Mouse (Mus musculus) lung, adult 2 months (tissue): ENCODE data around the gene Il6st. TPM values are rescaled to one million over a fixed set of nuclear protein-coding genes. Genes with fewer than 3 reads are reported as not detected.
"Not testable (repeated sequence)": the region's sequence is repeated elsewhere in the genome, so short reads cannot be mapped to it uniquely, and the experiment has no call there.

ENCODE experiments used
- DNase-seq: peaks from one replicate; pipeline ENCODE4 v3.0.0; 2022
- H3K4me1 ChIP-seq: fragments of 200-500 bp; 2 replicates; pipeline ENCODE4 v1.6.1; 2011; ENCODE audit warnings: low read length; ENCODE audit not compliant: control insufficient read depth, insufficient read depth
- H3K4me3 ChIP-seq: fragments of 200-500 bp; replicated peaks from 2 replicates; pipeline ENCODE3; 2011; ENCODE audit warnings: low read depth, mild to moderate bottlenecking, control low read depth, low read length; ENCODE audit errors: extremely low read depth
- CTCF ChIP-seq: fragments of 200-500 bp; IDR thresholded peaks from 2 replicates; pipeline ENCODE4 v1.5.1; 2011; ENCODE audit warnings: mild to moderate bottlenecking, low read length, control low read depth; ENCODE audit not compliant: insufficient read depth
- POLR2A ChIP-seq: fragments of 200-500 bp; IDR thresholded peaks from 2 replicates; pipeline ENCODE4 v1.6.1; 2011; ENCODE audit warnings: low read depth, mild to moderate bottlenecking, control low read depth, low read length, borderline replicate concordance; ENCODE audit errors: extremely low read depth
- WGBS: fragments of 180-500 bp; shearing (Covaris S2); methylation state at CpG from one replicate; pipeline ENCODE4 v1.1.7; 2018; 5-methylcytosine and 5-hydroxymethylcytosine counted together
- polyA plus RNA-seq: library from polyadenylated mRNA; depleted of rRNA; stranded (reverse); fragments of >200 nt; gene quantifications from 2 replicates; pipeline ENCODE4 v1.2.3, GENCODE M21; 2012

Gene Il6st
- polyA plus RNA-seq, 1 experiment, result 60.5 TPM

GRCm38 (mm10) chr13:112426265-112427135 is 37.4 kb upstream of the Il6st start:
- WGBS, result 44% methylated on average over 13 of the region's 13 CpGs
- TF ChIP-seq POLR2A, result no peak
- TF ChIP-seq CTCF, result no peak
- H3K4me1 ChIP-seq, result peaks cover 4% of the 10 kb centered on the region
- DNase-seq, result no peak
- no peak overlapping the region for H3K4me3 ChIP-seq

GRCm38 (mm10) chr13:112427136-112427470 is 36.8 kb upstream of the Il6st start:
- not testable (repeated sequence) for DNase-seq, H3K4me3 ChIP-seq, H3K4me1 ChIP-seq
- 91% methylated on average over 4 of the region's 4 CpGs for WGBS

- DNase-seq, result no peak
- Histone ChIP-seq H3K4me1 (peaks cover 6% of the 10 kb centered on the region), H3K4me3 (no peak overlapping the region)
- WGBS, result 83% methylated on average over 15 of the region's 15 CpGs
- TF ChIP-seq CTCF, result no peak
- TF ChIP-seq POLR2A, result no peak
Measured at GRCm38 (mm10) chr13:112427521-112427920, 36.3 kb upstream of the Il6st start.

- 43% methylated on average over 5 of the region's 5 CpGs for WGBS
- no peak for DNase-seq
- TF ChIP-seq POLR2A (no peak), CTCF (no peak)
- no peak overlapping the region for H3K4me3 ChIP-seq
- H3K4me1 ChIP-seq, result peaks cover 17% of the 10 kb centered on the region
Measured at GRCm38 (mm10) chr13:112433271-112433670, 30.6 kb upstream of the Il6st start.

- no peak for DNase-seq
- H3K4me3 ChIP-seq, result no peak overlapping the region
- 38% methylated on average over 8 of the region's 8 CpGs for WGBS
- peaks cover 20% of the 10 kb centered on the region for H3K4me1 ChIP-seq
- TF ChIP-seq POLR2A, result no peak
- TF ChIP-seq CTCF, result no peak
Measured at GRCm38 (mm10) chr13:112435241-112436075, 28.4 kb upstream of the Il6st start.

GRCm38 (mm10) chr13:112436288-112436687 is 27.6 kb upstream of the Il6st start:
- peaks cover 23% of the 10 kb centered on the region for H3K4me1 ChIP-seq
- 86% methylated on average over 7 of the region's 7 CpGs for WGBS
- TF ChIP-seq CTCF (no peak), POLR2A (no peak)
- H3K4me3 ChIP-seq, result no peak overlapping the region
- DNase-seq, result no peak

- Histone ChIP-seq H3K4me3 (no peak overlapping the region), H3K4me1 (peaks cover 15% of the 10 kb centered on the region)
- no peak for TF ChIP-seq POLR2A
- no peak for TF ChIP-seq CTCF
- DNase-seq, result no peak
- 80% methylated on average over 21 of the region's 21 CpGs for WGBS
Measured at GRCm38 (mm10) chr13:112438001-112438868, 25.6 kb upstream of the Il6st start.

GRCm38 (mm10) chr13:112439105-112439818 is 24.6 kb upstream of the Il6st start:
- no peak for DNase-seq
- Histone ChIP-seq H3K4me1 (peaks cover 12% of the 10 kb centered on the region), H3K4me3 (no peak overlapping the region)
- 19% methylated on average over 15 of the region's 15 CpGs for WGBS
- TF ChIP-seq CTCF (no peak), POLR2A (no peak)
